ENCODE assay signal across 1 mouse cellular context in genomic region chr16:20516032-20516431, GRCm38 (mm10).
TF ChIP-seq lines count a peak whose summit lies in the region.

No protein-coding gene starts in this region.

TF ChIP-seq in MEL, 35 proteins besides CTCF, POLR2A, EP300 and RAD21 (continued from another document):
- TF ChIP-seq USF2 (IDR thresholded peaks at IDR 0.05; ENCODE audit: borderline replicate concordance in 1 of 2, insufficient read depth in 1 of 2, low read depth in 1 of 2, low read length in 2 of 2): no peak
- TF ChIP-seq MAX (IDR thresholded peaks at IDR 0.05; ENCODE audit: low read length): no peak
- no peak for TF ChIP-seq ZC3H11A (IDR thresholded peaks at IDR 0.05; ENCODE audit: low read depth, low read length)
- TF ChIP-seq MYB (IDR thresholded peaks at IDR 0.05; ENCODE audit: low read depth, low read length): no peak
- TF ChIP-seq TCF12 (IDR thresholded peaks at IDR 0.05; ENCODE audit: low read depth, low read length): no peak
- no peak for TF ChIP-seq ETS1 (IDR thresholded peaks at IDR 0.05; ENCODE audit: low read depth, low read length)
